16 mouse cellular contexts compared by ENCODE assay signal in the genomic region with DNA sequence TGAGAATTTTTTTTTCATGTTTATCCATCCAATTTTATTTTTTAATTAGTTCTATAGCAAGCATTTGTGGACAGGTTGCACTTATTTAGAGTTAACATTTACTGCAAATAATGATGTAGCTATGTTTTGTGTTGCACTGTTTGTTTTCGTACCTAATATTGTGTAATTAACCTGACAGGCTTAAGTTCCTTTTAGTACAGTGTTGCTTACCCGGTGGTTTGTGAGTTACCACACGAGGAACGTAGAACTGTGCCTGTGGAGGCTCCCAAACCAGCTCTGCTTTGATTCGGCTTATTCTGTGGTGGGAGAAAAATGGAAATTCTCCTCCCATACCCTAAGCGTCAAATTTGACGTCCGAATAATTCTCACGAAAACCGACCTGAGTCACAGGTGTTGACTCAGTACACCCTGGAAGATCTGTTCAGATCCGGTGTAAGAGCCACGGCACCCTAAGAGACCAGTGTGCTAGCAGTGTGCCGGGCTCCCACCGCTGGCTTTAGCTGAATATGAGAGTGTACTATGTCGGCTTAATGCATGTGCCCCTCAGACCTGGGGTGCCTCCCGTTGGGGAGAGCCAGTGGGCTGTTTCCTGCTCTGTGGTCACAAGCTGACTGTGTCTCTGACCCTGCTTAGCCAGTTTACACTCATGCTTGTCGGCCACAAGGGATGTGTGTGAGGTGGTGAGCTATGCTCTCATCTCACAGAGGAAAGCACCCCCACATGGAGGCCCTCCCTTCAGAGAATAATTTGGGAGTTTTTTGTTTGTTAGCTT.
A peak's percentile ranks its signal among the peaks of the same experiment; 100 is the strongest.
DNase-seq lines count a peak whose midpoint lies in the region; ATAC-seq and TF ChIP-seq lines count a peak whose summit lies in the region.
"Had no signal": no experiment of that assay in that cellular context is flagged by ENCODE, and none has a peak within 500 bp of the region (broad histone marks: within the 10 kb centered on the region; RNA-seq: fewer than 3 reads in every experiment).

No protein-coding gene starts in this region.

- no peak for TF ChIP-seq CTCF in bone marrow, adult 2 months (IDR thresholded peaks at IDR 0.05; ENCODE audit: control insufficient read depth, insufficient read depth, low read length)
- no peak for TF ChIP-seq CTCF in left cerebral cortex, adult 2 months (IDR thresholded peaks at IDR 0.05)

- no peaks in the 10 kb centered on the region for H3K9me3 ChIP-seq in liver, embryonic 13.5 days (replicated peaks)
- H3K9me3 ChIP-seq: G1E; heart, embryonic 15.5 days; limb, embryonic 12.5 days; midbrain, embryonic 10.5 days; neural tube, embryonic 13.5 days had no signal

- peak; percentile 41; the same call in 1 of the 2 replicates for ATAC-seq in liver, embryonic 13.5 days (ENCODE audit: low read depth)
- ATAC-seq: inflammation-experienced regulatory T-cells, adult 6 months had no signal

- peak; percentile 22 for DNase-seq in thymus, postnatal 0 days (ENCODE audit: low spot score)
- no peak for DNase-seq in thymus, adult 18-20 months
- no peak for DNase-seq in liver, embryonic 13.5 days
- DNase-seq in splenic B cell, adult 2 months (ENCODE audit: low read depth, low spot score), result peak; percentile 46
- DNase-seq in left cerebral cortex, adult 2 months (ENCODE audit: extremely low spot score in 1 of 2, low spot score in 2 of 2), result no peak
- no peak for DNase-seq in cerebellum, postnatal 10 days
- DNase-seq in urinary bladder, adult 2 months (ENCODE audit: low spot score), result no peak
- DNase-seq: embryo, embryonic 11 days; kidney, postnatal 4 days had no signal

- intact Hi-C loops in left cerebral cortex, adult 2 months (cut with DNase I), result no loop called here

- H3K4me2 ChIP-seq in liver, embryonic 13.5 days, result no peak overlapping the region
- H3K4me2 ChIP-seq: heart, embryonic 15.5 days; limb, embryonic 12.5 days; neural tube, embryonic 13.5 days had no signal

- H3K27ac ChIP-seq in bone marrow, adult 2 months (ENCODE audit: control insufficient read depth, insufficient read depth, low read depth, low read length, poor library complexity), result peak overlapping the region; percentile 72
- no peak overlapping the region for H3K27ac ChIP-seq in liver, embryonic 13.5 days
- H3K27ac ChIP-seq in left cerebral cortex, adult 2 months, result no peak overlapping the region
- H3K27ac ChIP-seq: heart, embryonic 15.5 days; limb, embryonic 12.5 days; midbrain, embryonic 10.5 days; neural tube, embryonic 13.5 days had no signal

- 11% methylated on average over 17 of the region's 17 CpGs for WGBS in bone marrow, adult 2 months
- WGBS in liver, embryonic 13.5 days (ENCODE audit: insufficient replicate concordance), result 49% methylated on average over 17 of the region's 17 CpGs

- H3K4me1 ChIP-seq in bone marrow, adult 2 months (ENCODE audit: control insufficient read depth, insufficient read depth, low read length), result peaks cover 4% of the 10 kb centered on the region; the same call in 1 of the 2 replicates
- peaks cover 14% of the 10 kb centered on the region; the same call in 1 of the 2 replicates for H3K4me1 ChIP-seq in liver, embryonic 13.5 days (replicated peaks)
- H3K4me1 ChIP-seq: midbrain, embryonic 10.5 days; neural tube, embryonic 13.5 days had no signal

- TF ChIP-seq POLR2A in bone marrow, adult 2 months (IDR thresholded peaks at IDR 0.05; ENCODE audit: borderline replicate concordance, control insufficient read depth, low read depth, low read length), result no peak

- H3K9ac ChIP-seq in liver, embryonic 13.5 days, result no peak overlapping the region
- H3K9ac ChIP-seq: heart, embryonic 15.5 days; limb, embryonic 12.5 days; neural tube, embryonic 13.5 days had no signal

- H3K36me3 ChIP-seq in liver, embryonic 13.5 days, result peaks cover 9% of the 10 kb centered on the region
- no peaks in the 10 kb centered on the region for H3K36me3 ChIP-seq in splenic B cell, adult 2 months (ENCODE audit: control insufficient read depth, insufficient read depth, low read length, poor library complexity, severe bottlenecking)

- no peak overlapping the region for H3K4me3 ChIP-seq in bone marrow, adult 2 months (replicated peaks; ENCODE audit: control insufficient read depth, low read depth, low read length)
- H3K4me3 ChIP-seq in liver, embryonic 13.5 days (replicated peaks), result no peak overlapping the region
- no peak overlapping the region for H3K4me3 ChIP-seq in left cerebral cortex, adult 2 months
- H3K4me3 ChIP-seq: heart, embryonic 15.5 days; limb, embryonic 12.5 days; midbrain, embryonic 10.5 days; neural tube, embryonic 13.5 days had no signal

- H3K27me3 ChIP-seq in liver, embryonic 13.5 days, result no peaks in the 10 kb centered on the region
- no peaks in the 10 kb centered on the region for H3K27me3 ChIP-seq in splenic B cell, adult 2 months (ENCODE audit: control insufficient read depth, insufficient read depth, low read length, poor library complexity, severe bottlenecking)
- H3K27me3 ChIP-seq: heart, embryonic 15.5 days; limb, embryonic 12.5 days; neural tube, embryonic 13.5 days had no signal

Comparison
In these comparisons a context has a peak if more than half of its experiments do, and no peak if none do; other contexts are left out.
1. DNase-seq: peak in thymus, postnatal 0 days (single experiment) and splenic B cell, adult 2 months (single experiment); none in thymus, adult 18-20 months (0 of 2), liver, embryonic 13.5 days (single experiment), left cerebral cortex, adult 2 months (0 of 2), cerebellum, postnatal 10 days (0 of 2) and urinary bladder, adult 2 months (single experiment).